Mouse (Mus musculus) intestine, embryonic 16.5 days (tissue): ENCODE measurements around the gene Slc25a25. TPM values are rescaled to one million over a fixed set of nuclear protein-coding genes. Genes with fewer than 3 reads are reported as not detected.
A peak's percentile ranks its signal among the peaks of the same experiment; 100 is the strongest.

Experiments
- ATAC-seq: fragments of 200-750 bp; cut with Nextera tagmentation; 2 replicates; pipeline ENCODE4 v1.8.0; 2017; ENCODE audit warnings: moderate TSS enrichment, moderate library complexity
- H3K27ac ChIP-seq: fragments of 300-500 bp; sonication (generic); 2 replicates; pipeline ENCODE4 v1.5.1; 2014; ENCODE audit warnings: mild to moderate bottlenecking, low read length
- H3K27me3 ChIP-seq: fragments of 300-500 bp; sonication (generic); replicated peaks from 2 replicates; pipeline ENCODE4 v1.6.1; 2014; ENCODE audit warnings: low read length, control low read depth, mixed read lengths; ENCODE audit not compliant: control insufficient read depth, insufficient read depth
- H3K36me3 ChIP-seq: fragments of 300-500 bp; sonication (generic); 2 replicates; pipeline ENCODE4 v1.6.1; 2014; ENCODE audit warnings: low read length, control low read depth; ENCODE audit not compliant: control insufficient read depth, insufficient read depth
- H3K4me1 ChIP-seq: fragments of 300-500 bp; sonication (generic); 2 replicates; pipeline ENCODE4 v1.6.1; 2014; ENCODE audit warnings: low read length, control low read depth, mixed read lengths; ENCODE audit not compliant: control insufficient read depth, insufficient read depth
- H3K4me2 ChIP-seq: fragments of 300-500 bp; sonication (generic); 2 replicates; pipeline ENCODE4 v1.6.1; 2014; ENCODE audit warnings: low read depth, low read length, control low read depth
- H3K4me3 ChIP-seq: fragments of 300-500 bp; sonication (generic); 2 replicates; pipeline ENCODE4 v1.5.1; 2014; ENCODE audit warnings: mild to moderate bottlenecking, low read length
- H3K9ac ChIP-seq: fragments of 300-500 bp; sonication (generic); 2 replicates; pipeline ENCODE4 v1.6.1; 2014; ENCODE audit warnings: low read depth, low read length
- H3K9me3 ChIP-seq: fragments of 300-500 bp; sonication (generic); 2 replicates; pipeline ENCODE4 v1.6.1; 2016; ENCODE audit warnings: low read length, control low read depth; ENCODE audit not compliant: control insufficient read depth
- WGBS: fragments of 180-500 bp; shearing (Covaris S2); extraction: QIAGEN DNeasy Blood & Tissue Kit; methylation state at CpG from one replicate; pipeline ENCODE4 v1.1.7; 2014; 5-methylcytosine and 5-hydroxymethylcytosine counted together
- polyA plus RNA-seq: library from polyadenylated mRNA; unstranded; fragments of >200 nt; fragmentation: Nextera tagmentation; extraction: Ambion mirVana; gene quantifications from 2 replicates; pipeline ENCODE4 v1.2.1, GENCODE M21; 2015

The Slc25a25 gene
- polyA plus RNA-seq, 1 experiment from 2014 or later, result 19.3 TPM

DNA sequence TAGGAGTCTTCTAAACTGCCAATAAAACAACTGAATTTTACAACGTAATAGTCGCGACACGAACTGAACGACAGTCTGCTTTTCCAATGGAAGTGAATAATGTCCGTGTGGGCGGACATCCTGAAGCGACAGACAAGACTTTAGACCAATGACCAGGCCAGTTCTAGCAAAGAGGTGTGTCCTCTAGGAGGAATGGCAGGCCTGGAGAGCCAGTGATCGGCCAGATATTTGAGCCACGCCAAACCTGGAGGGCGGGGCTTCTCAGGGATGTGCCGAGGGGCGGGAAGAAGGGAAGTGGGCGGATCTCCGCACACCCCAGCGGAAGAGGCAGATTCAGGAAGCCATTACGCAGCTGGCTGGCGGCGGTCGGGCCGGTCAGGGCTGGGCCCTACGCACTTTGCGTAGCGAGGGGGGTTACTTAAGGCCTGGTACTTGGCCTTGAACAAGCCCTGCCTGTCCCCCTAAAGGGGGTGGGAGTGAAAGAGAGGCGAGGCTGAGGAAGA lies 676 bp upstream of the Slc25a25 start:
- H3K9me3 ChIP-seq, result no peaks in the 10 kb centered on the region
- peaks cover 25% of the 10 kb centered on the region for H3K4me1 ChIP-seq
- peak overlapping the region; percentile 85 for H3K4me2 ChIP-seq
- ATAC-seq, result peak; percentile 97
- H3K4me3 ChIP-seq, result peak overlapping the region; percentile 88
- H3K9ac ChIP-seq, result peak overlapping the region; percentile 56
- H3K36me3 ChIP-seq, result peaks cover 3% of the 10 kb centered on the region; the same call in 1 of the 2 replicates
- H3K27me3 ChIP-seq, result no peaks in the 10 kb centered on the region
- H3K27ac ChIP-seq, result peak overlapping the region; percentile 89
- WGBS, result under 1% methylated on average over 25 of the region's 25 CpGs

DNA sequence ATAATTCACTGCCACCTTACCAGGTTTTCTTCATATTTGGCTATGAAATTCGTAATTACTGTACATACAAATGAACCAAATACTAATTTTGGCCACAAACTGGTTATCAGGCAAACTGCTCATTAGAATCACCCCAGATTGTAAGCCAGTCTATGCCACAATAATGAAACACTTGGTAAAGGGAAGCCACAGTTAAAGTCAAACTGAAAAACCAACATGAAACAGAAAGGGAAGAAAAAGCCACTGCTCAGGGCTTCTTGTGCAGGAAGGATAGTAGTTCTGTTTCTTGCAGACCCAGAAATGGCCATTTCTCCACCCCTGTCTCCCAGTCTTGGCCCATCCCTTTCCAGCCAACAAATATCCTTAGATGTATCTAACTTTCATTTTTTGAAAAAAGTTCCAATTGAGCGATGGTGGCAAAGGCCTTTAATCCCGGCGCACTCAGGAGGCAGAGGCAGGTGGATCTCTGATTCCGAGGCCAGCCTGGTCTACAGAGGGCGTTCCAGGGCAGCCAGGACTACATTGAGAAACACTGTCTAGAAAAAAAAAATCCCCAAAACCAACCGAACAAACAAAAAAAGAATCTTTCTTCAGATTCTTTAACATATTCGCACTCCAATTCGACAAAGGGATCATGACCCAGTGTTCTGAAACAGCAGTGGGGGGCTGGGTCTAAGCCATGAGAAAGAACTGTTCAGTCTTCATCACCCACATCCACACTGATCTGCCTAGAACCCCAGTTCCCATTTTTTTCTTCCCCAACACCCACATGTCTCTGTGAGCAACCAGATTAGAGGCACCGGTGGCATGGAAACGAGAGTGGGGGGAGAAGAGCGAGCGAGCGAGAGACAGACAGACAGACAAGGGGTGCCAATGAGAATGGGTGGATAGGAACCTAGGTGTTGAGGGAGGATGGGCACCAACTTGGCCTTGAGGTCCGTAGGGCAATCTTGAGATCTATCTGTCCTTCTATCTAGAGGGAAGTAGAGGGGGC lies 1.2 kb downstream of the Slc25a25 start, which contains the start of gene Naif1:
Naif1 (plus strand) TSS at position 697 of the 994 bp plus-strand sequence.
- 78% methylated on average over 15 of the region's 15 CpGs for WGBS
- H3K27me3 ChIP-seq, result no peaks in the 10 kb centered on the region
- H3K4me3 ChIP-seq, result peak within 1 kb of the TSS; percentile 88
- peak within 1 kb of the TSS; percentile 85 for H3K4me2 ChIP-seq
- peaks cover 28% of the 10 kb centered on the region for H3K4me1 ChIP-seq
- ATAC-seq, result no peak
- H3K9ac ChIP-seq, result peak within 1 kb of the TSS; percentile 89
- no peaks in the 10 kb centered on the region for H3K36me3 ChIP-seq
- H3K27ac ChIP-seq, result peak within 1 kb of the TSS; percentile 89
- no peaks in the 10 kb centered on the region for H3K9me3 ChIP-seq

DNA sequence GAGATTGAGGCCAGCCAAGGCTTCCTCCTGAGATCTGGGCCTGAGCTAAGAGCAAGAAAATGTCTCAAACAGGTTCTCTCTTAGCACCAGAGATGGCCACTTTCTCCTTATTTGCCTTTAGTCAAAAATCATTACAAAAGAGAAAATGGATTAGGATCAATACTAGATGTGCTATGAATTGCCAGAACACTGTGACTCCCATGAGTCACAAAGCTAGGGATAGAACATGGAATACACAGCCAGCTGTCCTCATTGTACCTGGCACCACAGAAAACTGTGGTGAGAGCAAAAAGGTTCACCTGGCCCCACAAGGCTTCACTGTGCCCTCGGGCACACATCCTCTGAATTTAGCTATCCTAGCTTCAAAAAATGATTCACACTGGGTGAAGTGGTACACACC lies 2.8 kb downstream of the Slc25a25 start:
- WGBS, result 94% methylated on average over 1 of the region's 1 CpGs
- no peak for ATAC-seq
- Histone ChIP-seq H3K27ac (peak overlapping the region; percentile 54), H3K9ac (no peak overlapping the region), H3K4me1 (peaks cover 31% of the 10 kb centered on the region), H3K36me3 (no peaks in the 10 kb centered on the region), H3K9me3 (no peaks in the 10 kb centered on the region), H3K27me3 (no peaks in the 10 kb centered on the region), H3K4me2 (no peak overlapping the region; the same call in 1 of the 2 replicates), H3K4me3 (no peak overlapping the region)

DNA sequence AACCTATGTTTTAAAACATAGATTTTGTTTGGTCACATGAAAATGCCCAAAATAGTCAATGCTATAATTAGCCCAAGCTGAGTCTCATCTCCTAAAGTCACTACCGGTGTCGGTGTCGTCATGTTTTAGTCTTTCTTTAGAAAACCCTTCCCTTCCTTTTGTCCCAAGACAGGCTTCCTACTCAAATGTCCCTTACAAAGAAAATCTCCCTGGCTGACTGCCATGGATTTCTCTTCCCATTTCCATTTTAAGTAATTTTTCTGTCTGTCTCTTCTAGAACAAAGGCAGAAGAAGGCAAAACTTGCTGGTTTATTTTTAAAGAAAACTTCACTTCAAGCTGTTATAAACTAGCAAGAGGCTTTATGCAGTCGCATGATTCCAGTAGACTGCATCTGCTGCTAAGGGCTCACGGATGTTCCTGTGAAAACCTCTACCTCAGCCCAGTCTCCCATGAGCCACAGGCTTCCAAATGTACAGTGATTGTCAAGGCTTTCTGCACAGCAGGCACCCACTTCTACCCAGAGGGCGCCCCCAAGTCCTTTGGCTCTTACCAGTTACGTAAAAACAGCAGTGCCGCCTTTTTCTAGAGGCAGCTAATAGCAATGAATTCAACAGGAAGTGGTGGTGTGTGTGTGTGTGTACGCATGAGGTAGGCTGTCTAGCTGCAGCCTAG lies 3.8 kb downstream of the Slc25a25 start:
- H3K36me3 ChIP-seq, result no peaks in the 10 kb centered on the region
- peak overlapping the region; percentile 33 for H3K4me2 ChIP-seq
- peaks cover 25% of the 10 kb centered on the region for H3K4me1 ChIP-seq
- H3K27me3 ChIP-seq, result no peaks in the 10 kb centered on the region
- no peaks in the 10 kb centered on the region for H3K9me3 ChIP-seq
- H3K9ac ChIP-seq, result peak overlapping the region; percentile 60
- WGBS, result 43% methylated on average over 9 of the region's 9 CpGs
- no peak for ATAC-seq
- H3K4me3 ChIP-seq, result no peak overlapping the region; the same call in 1 of the 2 replicates
- peak overlapping the region; percentile 91 for H3K27ac ChIP-seq

DNA sequence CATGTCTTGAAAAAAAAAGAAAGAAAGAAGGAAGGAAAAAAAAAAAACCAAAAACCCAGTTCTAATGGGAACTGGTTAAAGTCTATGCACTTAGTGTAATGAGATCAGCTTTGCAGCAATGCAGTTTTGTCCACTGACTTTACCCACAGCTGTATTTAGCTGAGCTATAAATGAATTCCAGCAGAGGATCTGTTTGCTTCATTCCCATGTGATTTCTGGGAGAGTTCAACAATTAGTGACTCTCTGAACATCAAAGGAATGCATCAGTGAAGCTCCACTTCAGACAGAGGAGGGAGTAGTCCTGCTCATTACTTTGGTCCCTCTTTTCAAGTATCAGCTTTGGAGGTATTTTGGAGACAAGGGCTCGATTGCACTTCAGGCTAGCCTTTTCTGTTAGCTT lies 5.7 kb downstream of the Slc25a25 start:
- Histone ChIP-seq H3K27me3 (no peaks in the 10 kb centered on the region), H3K9me3 (no peaks in the 10 kb centered on the region), H3K4me3 (no peak overlapping the region), H3K9ac (no peak overlapping the region), H3K36me3 (no peaks in the 10 kb centered on the region), H3K4me2 (no peak overlapping the region), H3K27ac (no peak overlapping the region), H3K4me1 (peaks cover 39% of the 10 kb centered on the region)
- no peak for ATAC-seq
- 79% methylated on average over 1 of the region's 1 CpGs for WGBS

DNA sequence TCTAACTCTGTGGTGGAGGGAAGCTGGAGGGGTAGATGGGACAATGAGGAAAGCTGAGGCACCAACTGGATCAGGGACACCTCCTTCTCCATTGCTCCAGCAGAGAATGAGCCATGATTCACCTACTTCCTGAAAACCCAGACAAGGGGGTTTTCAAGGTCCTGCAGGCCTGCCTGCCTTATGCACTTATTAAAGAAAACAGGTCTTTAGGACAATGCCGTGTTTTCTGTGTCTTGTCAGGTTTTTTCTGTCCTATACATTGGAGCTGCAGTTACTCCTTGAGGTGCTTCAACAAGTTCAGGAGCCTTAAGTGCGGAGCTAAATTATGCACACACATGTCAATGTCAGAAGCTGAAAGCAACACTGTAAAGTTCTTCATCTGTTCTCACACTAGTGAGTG lies 9.7 kb downstream of the Slc25a25 start:
- no peak for ATAC-seq
- 87% methylated on average over 2 of the region's 2 CpGs for WGBS
- H3K36me3 ChIP-seq, result no peaks in the 10 kb centered on the region
- H3K9me3 ChIP-seq, result no peaks in the 10 kb centered on the region
- no peak overlapping the region for H3K9ac ChIP-seq
- H3K27ac ChIP-seq, result 0 out of 2 replicates have a peak overlapping the region, but pooled peaks have one; percentile 81
- no peak overlapping the region for H3K4me3 ChIP-seq
- H3K4me1 ChIP-seq, result peaks cover 41% of the 10 kb centered on the region
- H3K27me3 ChIP-seq, result no peaks in the 10 kb centered on the region
- H3K4me2 ChIP-seq, result no peak overlapping the region

DNA sequence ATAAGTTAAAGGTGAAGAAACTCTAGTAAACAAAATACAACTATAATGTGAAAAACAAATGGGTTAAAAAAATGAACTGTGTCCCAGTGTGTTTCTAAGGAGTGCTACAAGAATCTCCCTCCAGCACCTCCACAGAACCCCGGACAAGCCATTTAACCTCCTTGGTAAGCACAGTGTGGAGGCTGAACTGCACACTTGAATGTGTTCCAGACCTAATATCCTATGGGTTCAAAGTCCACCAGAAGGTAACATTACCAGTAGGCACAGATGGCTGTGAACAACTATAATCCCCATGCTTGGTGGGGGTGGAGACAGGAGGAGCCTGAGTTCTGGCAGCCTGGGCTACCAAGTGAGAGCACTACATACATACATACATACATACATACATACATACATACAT lies 10.6 kb downstream of the Slc25a25 start:
- no peak overlapping the region for H3K9ac ChIP-seq
- no peaks in the 10 kb centered on the region for H3K27me3 ChIP-seq
- peaks cover 41% of the 10 kb centered on the region for H3K4me1 ChIP-seq
- peak overlapping the region; percentile 81 for H3K27ac ChIP-seq
- H3K4me2 ChIP-seq, result no peak overlapping the region
- peak; percentile 87 for ATAC-seq
- no peaks in the 10 kb centered on the region for H3K9me3 ChIP-seq
- H3K36me3 ChIP-seq, result no peaks in the 10 kb centered on the region
- WGBS, result 57% methylated on average over 1 of the region's 1 CpGs
- no peak overlapping the region for H3K4me3 ChIP-seq

DNA sequence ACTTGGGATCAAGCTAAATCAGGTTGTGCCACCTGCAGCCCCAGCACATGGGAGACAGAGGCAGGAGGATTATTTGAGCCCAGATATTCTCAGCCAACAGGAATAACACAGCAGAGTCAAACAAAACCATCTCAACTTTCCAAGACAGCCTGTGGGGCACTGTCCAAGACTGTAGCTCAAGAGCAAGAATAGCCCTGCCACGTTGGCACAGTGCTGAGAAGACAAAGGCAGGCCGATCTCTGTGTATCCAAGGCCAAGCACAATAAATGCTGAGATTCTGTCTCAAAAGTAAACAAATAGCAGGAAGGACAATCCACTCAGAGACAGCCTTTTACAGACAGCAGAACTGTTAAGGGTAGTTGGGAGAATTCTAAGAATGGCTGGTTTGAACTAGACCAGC lies 11.1 kb downstream of the Slc25a25 start:
- 19% methylated on average over 2 of the region's 2 CpGs for WGBS
- Histone ChIP-seq H3K4me3 (no peak overlapping the region), H3K9ac (no peak overlapping the region), H3K4me1 (peaks cover 41% of the 10 kb centered on the region), H3K9me3 (no peaks in the 10 kb centered on the region), H3K27me3 (no peaks in the 10 kb centered on the region), H3K4me2 (no peak overlapping the region), H3K36me3 (no peaks in the 10 kb centered on the region), H3K27ac (peak overlapping the region; percentile 81)
- peak; percentile 31 for ATAC-seq

DNA sequence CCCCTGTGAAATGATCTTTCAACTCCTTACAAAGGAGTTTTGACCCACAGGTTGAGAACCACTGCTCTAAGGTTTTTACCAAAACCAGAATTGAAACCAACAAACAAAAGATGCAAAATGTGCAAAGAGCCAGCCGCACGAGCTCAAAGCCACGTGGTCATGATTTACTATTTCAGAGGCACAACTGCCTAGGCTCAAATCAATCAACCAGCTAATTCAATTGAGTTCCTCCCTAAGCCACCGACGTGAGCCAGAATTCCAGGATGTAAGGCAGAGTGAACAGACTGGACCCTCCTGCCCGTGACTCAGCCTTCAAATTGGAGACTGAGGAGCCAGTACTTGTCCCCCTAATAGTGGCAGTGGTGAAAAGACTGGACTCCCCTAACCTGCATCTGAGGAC lies 12.1 kb downstream of the Slc25a25 start:
- Histone ChIP-seq H3K27me3 (no peaks in the 10 kb centered on the region), H3K4me3 (no peak overlapping the region), H3K36me3 (no peaks in the 10 kb centered on the region), H3K27ac (peak overlapping the region; percentile 81; the same call in 1 of the 2 replicates), H3K4me2 (no peak overlapping the region), H3K9me3 (no peaks in the 10 kb centered on the region), H3K9ac (no peak overlapping the region), H3K4me1 (peaks cover 41% of the 10 kb centered on the region)
- no peak for ATAC-seq
- WGBS, result 57% methylated on average over 6 of the region's 6 CpGs
